Mouse (Mus musculus) forebrain, embryonic 13.5 days (tissue): ENCODE results near the gene Parp1. TPM values are rescaled to one million over a fixed set of nuclear protein-coding genes. Genes with fewer than 3 reads are reported as not detected.
A peak's percentile ranks its signal among the peaks of the same experiment; 100 is the strongest.

Source experiments
- ATAC-seq: fragments of 200-750 bp; cut with Nextera tagmentation; 2 replicates; pipeline ENCODE4 v1.8.0; 2017
- H3K27ac ChIP-seq: fragments of 300-500 bp; sonication (generic); 2 replicates; pipeline ENCODE4 v1.5.1; 2015; ENCODE audit warnings: inconsistent platforms, mild to moderate bottlenecking, moderate library complexity
- H3K27me3 ChIP-seq: fragments of 300-500 bp; sonication (generic); 2 replicates; pipeline ENCODE4 v1.6.1; 2015; ENCODE audit warnings: mild to moderate bottlenecking, inconsistent platforms
- H3K36me3 ChIP-seq: fragments of 300-500 bp; sonication (generic); 2 replicates; pipeline ENCODE4 v1.6.1; 2015; ENCODE audit warnings: mild to moderate bottlenecking, inconsistent platforms; ENCODE audit not compliant: poor library complexity, severe bottlenecking
- H3K4me1 ChIP-seq: fragments of 300-500 bp; sonication (generic); 2 replicates; pipeline ENCODE4 v1.6.1; 2015; ENCODE audit warnings: inconsistent platforms
- H3K4me2 ChIP-seq: fragments of 300-500 bp; sonication (generic); 2 replicates; pipeline ENCODE4 v1.6.1; 2015; ENCODE audit warnings: inconsistent platforms, mild to moderate bottlenecking, moderate library complexity
- H3K4me3 ChIP-seq: fragments of 300-500 bp; sonication (generic); 2 replicates; pipeline ENCODE4 v1.5.1; 2015; ENCODE audit warnings: mild to moderate bottlenecking, inconsistent platforms
- H3K9ac ChIP-seq: fragments of 300-500 bp; sonication (generic); 2 replicates; pipeline ENCODE4 v1.6.1; 2015; ENCODE audit warnings: mild to moderate bottlenecking, inconsistent platforms
- H3K9me3 ChIP-seq: fragments of 300-500 bp; sonication (generic); replicated peaks from 2 replicates; pipeline ENCODE4 v1.6.1; 2016; ENCODE audit warnings: inconsistent platforms
- WGBS: fragments of 180-500 bp; shearing (Covaris S2); methylation state at CpG from one replicate; pipeline ENCODE4 v1.1.7; 2015; 5-methylcytosine and 5-hydroxymethylcytosine counted together
- polyA plus RNA-seq: library from polyadenylated mRNA; unstranded; fragments of >200 nt; fragmentation: Nextera tagmentation; extraction: Ambion mirVana; gene quantifications from 2 replicates; pipeline ENCODE4 v1.2.1, GENCODE M21; 2015

Gene Parp1
- polyA plus RNA-seq, result 180 and 199 TPM in 2 replicates

GRCm38 (mm10) chr1:180568761-180569452, at the start of gene Parp1:
TSS of gene Parp1 (plus strand) at chr1:180568924.
- H3K9me3 ChIP-seq, result no peaks in the 10 kb centered on the region
- under 1% methylated on average over 63 of the region's 67 CpGs for WGBS
- no peaks in the 10 kb centered on the region for H3K27me3 ChIP-seq
- peak within 1 kb of the TSS; percentile 70 for H3K4me3 ChIP-seq
- H3K4me2 ChIP-seq, result peak within 1 kb of the TSS; percentile 89
- H3K9ac ChIP-seq, result peak within 1 kb of the TSS; percentile 84
- peaks cover 25% of the 10 kb centered on the region for H3K4me1 ChIP-seq
- peaks cover 26% of the 10 kb centered on the region for H3K36me3 ChIP-seq
- peak; percentile 98 for ATAC-seq
- peak within 1 kb of the TSS; percentile 95 for H3K27ac ChIP-seq

- no peak overlapping the region for H3K4me3 ChIP-seq
- no peak overlapping the region for H3K27ac ChIP-seq
- H3K36me3 ChIP-seq, result no peaks in the 10 kb centered on the region
- no peak overlapping the region for H3K9ac ChIP-seq
- no peak for ATAC-seq
- no peaks in the 10 kb centered on the region for H3K9me3 ChIP-seq
- WGBS, result 87% methylated on average over 8 of the region's 8 CpGs
- 0 out of 2 replicates have a peak, but pooled peaks cover 5% of the 10 kb centered on the region for H3K4me1 ChIP-seq
- H3K27me3 ChIP-seq, result no peaks in the 10 kb centered on the region
- H3K4me2 ChIP-seq, result no peak overlapping the region
Observed at GRCm38 (mm10) chr1:180519520-180519919, 49.2 kb upstream of the Parp1 start.

DNA sequence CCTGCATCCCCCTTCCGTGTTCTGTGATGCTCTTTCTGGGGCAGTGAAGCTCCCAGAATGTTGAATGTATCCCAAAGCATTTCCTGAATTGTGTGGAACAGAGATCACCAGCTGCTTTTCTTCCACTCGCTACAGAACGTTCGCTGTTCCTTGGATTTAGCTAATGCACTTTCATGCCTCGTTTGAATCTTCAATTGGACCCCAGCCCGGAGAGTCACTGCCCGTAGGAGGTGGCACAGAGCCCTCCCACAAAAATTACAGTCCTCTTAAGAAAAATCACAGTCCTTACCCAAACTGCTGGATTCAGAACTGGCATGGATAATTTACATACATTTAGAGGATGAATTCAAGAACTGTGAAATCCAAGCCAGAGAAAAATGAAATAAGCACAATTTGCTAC, 48.5 kb upstream of the Parp1 start:
- Histone ChIP-seq H3K4me2 (no peak overlapping the region), H3K27ac (no peak overlapping the region), H3K4me1 (0 out of 2 replicates have a peak, but pooled peaks cover 5% of the 10 kb centered on the region), H3K4me3 (no peak overlapping the region), H3K27me3 (no peaks in the 10 kb centered on the region), H3K36me3 (no peaks in the 10 kb centered on the region), H3K9ac (no peak overlapping the region), H3K9me3 (no peaks in the 10 kb centered on the region)
- WGBS, result 40% methylated on average over 7 of the region's 7 CpGs
- ATAC-seq, result no peak

DNA sequence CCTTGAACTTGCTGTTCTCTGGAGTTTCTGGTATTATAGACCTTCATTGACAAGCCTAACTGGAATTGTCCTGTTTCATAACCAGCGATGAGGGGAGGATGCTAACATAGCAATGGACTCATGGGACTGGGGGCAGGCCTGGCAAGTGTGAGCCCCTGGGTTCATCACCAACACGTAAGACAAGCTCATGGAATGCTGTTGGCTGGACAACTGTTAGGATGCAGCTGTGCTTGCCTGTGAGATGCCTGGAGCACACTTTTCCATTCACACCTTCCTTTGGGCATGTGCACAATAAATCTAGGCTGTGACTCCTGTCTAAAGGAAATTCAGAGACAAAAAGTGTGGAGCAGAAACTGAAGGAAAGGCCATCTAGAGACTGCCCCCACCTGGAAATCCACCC, 45.4 kb upstream of the Parp1 start:
- Histone ChIP-seq H3K27ac (no peak overlapping the region), H3K4me1 (0 out of 2 replicates have a peak, but pooled peaks cover 5% of the 10 kb centered on the region), H3K9me3 (no peaks in the 10 kb centered on the region), H3K4me3 (no peak overlapping the region), H3K36me3 (no peaks in the 10 kb centered on the region), H3K27me3 (no peaks in the 10 kb centered on the region), H3K9ac (no peak overlapping the region), H3K4me2 (no peak overlapping the region)
- no peak for ATAC-seq
- 95% methylated on average over 2 of the region's 2 CpGs for WGBS

GRCm38 (mm10) chr1:180525301-180525700, 43.4 kb upstream of the Parp1 start:
- no peaks in the 10 kb centered on the region for H3K9me3 ChIP-seq
- H3K27me3 ChIP-seq, result no peaks in the 10 kb centered on the region
- WGBS, result 73% methylated on average over 1 of the region's 1 CpGs

GRCm38 (mm10) chr1:180529847-180530246, 38.9 kb upstream of the Parp1 start:
- no peak overlapping the region for H3K27ac ChIP-seq
- H3K27me3 ChIP-seq, result no peaks in the 10 kb centered on the region
- no peak overlapping the region for H3K9ac ChIP-seq
- no peak for ATAC-seq
- no peaks in the 10 kb centered on the region for H3K4me1 ChIP-seq
- H3K4me3 ChIP-seq, result no peak overlapping the region
- H3K4me2 ChIP-seq, result no peak overlapping the region
- 91% methylated on average over 7 of the region's 7 CpGs for WGBS
- no peaks in the 10 kb centered on the region for H3K36me3 ChIP-seq
- peaks cover 10% of the 10 kb centered on the region; the same call in 1 of the 2 replicates for H3K9me3 ChIP-seq

More at GRCm38 (mm10) chr1:180525301-180525700, 43.4 kb upstream of the Parp1 start:
- no peaks in the 10 kb centered on the region for H3K36me3 ChIP-seq
- ATAC-seq, result no peak
- H3K27ac ChIP-seq, result no peak overlapping the region
- no peak overlapping the region for H3K4me3 ChIP-seq
- H3K9ac ChIP-seq, result no peak overlapping the region
- H3K4me2 ChIP-seq, result no peak overlapping the region
- 0 out of 2 replicates have a peak, but pooled peaks cover under 1% of the 10 kb centered on the region for H3K4me1 ChIP-seq

DNA sequence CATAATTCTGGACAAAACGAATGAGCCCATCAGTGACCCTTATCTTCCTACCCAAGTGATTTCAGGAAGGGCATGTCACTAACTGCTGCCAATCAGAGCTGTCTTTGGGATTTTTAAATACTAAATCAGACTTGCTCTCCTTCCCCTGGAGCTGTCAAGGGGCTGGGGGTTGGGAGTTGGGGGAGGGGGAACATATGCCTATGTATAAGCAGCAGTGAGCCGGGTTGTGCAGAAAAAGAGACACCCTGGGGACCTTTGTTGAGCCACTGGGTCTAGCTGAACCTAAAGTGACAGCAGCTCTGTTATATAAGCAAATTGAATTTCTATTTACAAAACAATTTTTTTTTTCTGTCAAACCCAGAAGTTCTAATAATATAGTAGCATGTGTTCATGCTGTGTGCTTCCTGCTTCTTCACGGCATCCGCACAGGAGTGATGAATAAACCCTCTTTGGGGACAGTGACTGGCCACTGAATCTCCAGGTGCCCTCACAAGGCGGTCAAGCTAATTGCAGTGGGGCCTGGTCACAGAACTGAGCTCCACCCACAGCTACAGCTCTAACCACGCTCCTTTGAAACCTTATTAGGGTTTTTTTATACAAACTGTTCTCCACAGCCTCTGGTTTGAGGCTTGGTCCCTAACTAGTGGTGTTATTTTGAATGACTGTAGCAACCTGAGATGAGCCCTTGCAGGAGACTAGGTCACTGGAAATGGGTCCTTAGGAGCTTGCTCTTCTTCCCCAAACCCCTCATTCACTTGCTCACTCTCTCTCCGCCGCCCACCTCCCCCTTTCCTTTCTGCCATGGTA, 38.1 kb upstream of the Parp1 start:
- Histone ChIP-seq H3K36me3 (no peaks in the 10 kb centered on the region), H3K27ac (no peak overlapping the region), H3K9ac (no peak overlapping the region), H3K4me3 (no peak overlapping the region), H3K9me3 (peaks cover 10% of the 10 kb centered on the region; the same call in 1 of the 2 replicates), H3K27me3 (no peaks in the 10 kb centered on the region), H3K4me2 (no peak overlapping the region), H3K4me1 (no peaks in the 10 kb centered on the region)
- ATAC-seq, result no peak
- 63% methylated on average over 8 of the region's 8 CpGs for WGBS

DNA sequence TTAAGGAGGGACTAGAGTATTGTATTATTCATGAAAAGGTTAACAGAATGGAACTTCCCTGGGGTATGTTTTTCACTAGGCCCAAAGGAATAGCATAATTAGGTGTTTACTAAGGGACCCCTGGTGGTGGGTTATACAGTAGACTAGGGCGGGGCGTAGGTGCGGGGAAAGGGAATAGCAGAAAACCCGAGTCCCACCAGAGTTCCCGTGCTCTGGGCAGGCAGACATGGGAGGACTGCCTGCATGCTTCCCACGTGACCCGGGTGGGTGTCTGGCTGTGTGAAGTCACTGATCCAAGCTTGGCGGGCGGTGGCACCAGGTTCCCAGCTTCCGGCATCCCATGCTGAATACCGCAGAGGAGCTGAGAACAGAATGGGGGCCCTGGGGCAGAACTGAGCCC, 36.1 kb upstream of the Parp1 start:
- ATAC-seq, result no peak
- Histone ChIP-seq H3K27me3 (no peaks in the 10 kb centered on the region), H3K9ac (no peak overlapping the region), H3K4me3 (no peak overlapping the region), H3K27ac (no peak overlapping the region), H3K9me3 (peaks cover 10% of the 10 kb centered on the region; the same call in 1 of the 2 replicates), H3K4me2 (no peak overlapping the region), H3K4me1 (no peaks in the 10 kb centered on the region), H3K36me3 (no peaks in the 10 kb centered on the region)
- 95% methylated on average over 11 of the region's 11 CpGs for WGBS

- Histone ChIP-seq H3K9me3 (peaks cover 10% of the 10 kb centered on the region; the same call in 1 of the 2 replicates), H3K4me3 (no peak overlapping the region), H3K27me3 (no peaks in the 10 kb centered on the region), H3K4me1 (no peaks in the 10 kb centered on the region), H3K36me3 (no peaks in the 10 kb centered on the region), H3K27ac (no peak overlapping the region), H3K9ac (no peak overlapping the region), H3K4me2 (no peak overlapping the region)
- no peak for ATAC-seq
- 81% methylated on average over 5 of the region's 5 CpGs for WGBS
Observed at GRCm38 (mm10) chr1:180536719-180537118, 32.0 kb upstream of the Parp1 start.

GRCm38 (mm10) chr1:180541251-180541650, 27.5 kb upstream of the Parp1 start:
- Histone ChIP-seq H3K27ac (no peak overlapping the region), H3K4me2 (no peak overlapping the region), H3K4me3 (no peak overlapping the region), H3K36me3 (no peaks in the 10 kb centered on the region), H3K27me3 (no peaks in the 10 kb centered on the region), H3K4me1 (no peaks in the 10 kb centered on the region), H3K9ac (no peak overlapping the region), H3K9me3 (no peaks in the 10 kb centered on the region)
- 40% methylated on average over 2 of the region's 2 CpGs for WGBS
- ATAC-seq, result no peak

DNA sequence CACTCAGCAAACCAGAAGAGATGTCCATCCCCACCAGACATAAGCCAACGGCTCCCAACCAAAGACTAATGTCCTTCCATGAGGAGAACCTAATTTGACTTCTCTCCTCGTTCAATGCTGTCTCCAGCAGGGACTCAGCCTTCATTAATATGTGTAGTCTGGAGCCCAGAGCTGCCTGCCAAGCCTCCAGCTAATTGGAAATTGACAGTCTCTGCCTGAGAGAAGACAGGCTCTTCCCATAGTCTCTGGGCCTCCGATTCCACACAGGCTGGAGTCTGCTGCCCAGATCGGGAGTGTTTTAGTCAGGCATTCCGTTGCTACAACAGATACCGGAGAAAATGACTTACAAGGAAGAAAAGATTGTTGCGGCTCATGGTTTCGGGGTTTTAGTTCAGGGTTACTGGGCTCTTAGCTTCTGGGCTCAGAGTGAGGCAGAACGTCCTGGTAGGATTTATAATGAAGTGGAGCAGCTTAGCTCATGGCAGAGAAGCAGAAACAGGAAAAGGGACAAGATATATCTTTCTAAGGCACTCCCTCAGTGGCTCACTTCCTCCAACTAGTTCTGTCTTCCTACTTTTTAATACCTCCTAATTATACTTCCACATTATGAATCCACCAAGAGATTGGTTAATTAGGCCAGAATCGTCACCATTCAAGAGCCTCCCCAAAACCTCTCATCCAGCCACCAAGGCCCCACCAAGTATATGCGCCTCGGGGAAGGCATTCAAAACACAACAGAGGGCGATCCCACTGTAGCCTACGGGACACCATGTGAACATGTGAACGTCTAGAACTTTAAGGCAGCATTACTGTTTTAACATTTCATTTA, 26.6 kb upstream of the Parp1 start:
- no peak overlapping the region for H3K27ac ChIP-seq
- no peak overlapping the region for H3K4me2 ChIP-seq
- 0 out of 2 replicates have a peak, but pooled peaks cover 4% of the 10 kb centered on the region for H3K27me3 ChIP-seq
- no peaks in the 10 kb centered on the region for H3K9me3 ChIP-seq
- no peak for ATAC-seq
- no peak overlapping the region for H3K9ac ChIP-seq
- H3K4me1 ChIP-seq, result no peaks in the 10 kb centered on the region
- 74% methylated on average over 15 of the region's 15 CpGs for WGBS
- no peak overlapping the region for H3K4me3 ChIP-seq
- H3K36me3 ChIP-seq, result no peaks in the 10 kb centered on the region
